Mouse (Mus musculus): Measurements from ENCODE around the gene Slc29a1. TPM values are rescaled to one million over a fixed set of nuclear protein-coding genes. Genes with fewer than 3 reads are reported as not detected.
A peak's percentile ranks its signal among the peaks of the same experiment; 100 is the strongest.

Gene Slc29a1
- polyA plus RNA-seq, 1 experiment = 132 TPM

- H3K4me3 ChIP-seq (ENCODE audit: low read depth, low read length) = no peak overlapping the region
- no peaks in the 10 kb centered on the region for H3K4me1 ChIP-seq (ENCODE audit: control insufficient read depth, insufficient read depth, low read length)
- no peak overlapping the region for H3K27ac ChIP-seq (ENCODE audit: insufficient read depth, low read length)
- H3K27me3 ChIP-seq (ENCODE audit: control insufficient read depth, insufficient read depth, low read length, poor library complexity, severe bottlenecking) = no peaks in the 10 kb centered on the region
- peaks cover 49% of the 10 kb centered on the region for H3K36me3 ChIP-seq (ENCODE audit: control insufficient read depth, insufficient read depth, low read length, poor library complexity, severe bottlenecking)
- no peak for TF ChIP-seq CTCF (IDR thresholded peaks at IDR 0.05; ENCODE audit: low read depth, low read length)
- TF ChIP-seq EP300 (IDR thresholded peaks at IDR 0.05; ENCODE audit: insufficient read depth, low read depth, low read length) = no peak
- no peak overlapping the region for H3K9ac ChIP-seq (ENCODE audit: low read depth, poor library complexity, severe bottlenecking)
- H3K9me3 ChIP-seq (replicated peaks; ENCODE audit: control insufficient read depth, insufficient read depth, low read length, poor library complexity, severe bottlenecking) = no peaks in the 10 kb centered on the region
Observed at GRCm38 (mm10) chr17:45566031-45566359, 33.4 kb downstream of the Slc29a1 start.

DNA sequence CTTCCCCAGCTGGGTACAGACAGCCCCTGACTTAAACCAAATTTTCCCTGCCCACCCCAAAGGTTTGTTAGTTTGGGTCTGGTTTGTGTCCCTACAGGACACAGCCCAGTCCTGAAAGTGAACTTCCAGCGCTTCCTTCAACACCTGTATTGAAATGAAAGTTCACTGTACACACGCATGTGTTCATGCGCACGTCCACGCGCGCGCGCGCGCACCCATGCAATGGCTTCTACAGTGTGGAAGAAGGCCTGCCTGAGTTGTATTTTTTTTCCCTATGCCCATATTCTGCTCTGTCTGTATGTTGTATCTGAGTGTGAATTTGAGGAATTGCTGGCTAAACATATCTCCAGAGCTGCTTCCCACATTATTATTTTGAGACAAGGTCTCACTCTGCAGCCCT lies 34.3 kb downstream of the Slc29a1 start:
- peaks cover 40% of the 10 kb centered on the region for H3K36me3 ChIP-seq (ENCODE audit: control insufficient read depth, insufficient read depth, low read length, poor library complexity, severe bottlenecking)

GRCm38 (mm10) chr17:45564531-45565084 lies 34.8 kb downstream of the Slc29a1 start:
- Histone ChIP-seq H3K27me3 (ENCODE audit: control insufficient read depth, insufficient read depth, low read length, poor library complexity, severe bottlenecking) (no peaks in the 10 kb centered on the region), H3K27ac (ENCODE audit: insufficient read depth, low read length) (no peak overlapping the region), H3K36me3 (ENCODE audit: control insufficient read depth, insufficient read depth, low read length, poor library complexity, severe bottlenecking) (peaks cover 35% of the 10 kb centered on the region), H3K9me3 (replicated peaks; ENCODE audit: control insufficient read depth, insufficient read depth, low read length, poor library complexity, severe bottlenecking) (no peaks in the 10 kb centered on the region), H3K4me1 (ENCODE audit: control insufficient read depth, insufficient read depth, low read length) (no peaks in the 10 kb centered on the region), H3K9ac (ENCODE audit: low read depth, poor library complexity, severe bottlenecking) (peak overlapping the region; percentile 86), H3K4me3 (ENCODE audit: low read depth, low read length) (peak overlapping the region; percentile 85)
- no peak for TF ChIP-seq POLR2A (IDR thresholded peaks at IDR 0.05; ENCODE audit: insufficient read depth, low read length)
- TF ChIP-seq EP300 (IDR thresholded peaks at IDR 0.05; ENCODE audit: insufficient read depth, low read depth, low read length) = no peak
- no peak for TF ChIP-seq CTCF (IDR thresholded peaks at IDR 0.05; ENCODE audit: low read depth, low read length)

More for the DNA sequence above, 34.3 kb downstream of the Slc29a1 start:
- TF ChIP-seq EP300 (IDR thresholded peaks at IDR 0.05; ENCODE audit: insufficient read depth, low read depth, low read length) (no peak), POLR2A (IDR thresholded peaks at IDR 0.05; ENCODE audit: insufficient read depth, low read length) (no peak), CTCF (IDR thresholded peaks at IDR 0.05; ENCODE audit: low read depth, low read length) (no peak)
- Histone ChIP-seq H3K4me3 (ENCODE audit: low read depth, low read length) (peak overlapping the region; percentile 85), H3K9me3 (replicated peaks; ENCODE audit: control insufficient read depth, insufficient read depth, low read length, poor library complexity, severe bottlenecking) (no peaks in the 10 kb centered on the region), H3K9ac (ENCODE audit: low read depth, poor library complexity, severe bottlenecking) (peak overlapping the region; percentile 86), H3K27ac (ENCODE audit: insufficient read depth, low read length) (no peak overlapping the region), H3K27me3 (ENCODE audit: control insufficient read depth, insufficient read depth, low read length, poor library complexity, severe bottlenecking) (no peaks in the 10 kb centered on the region), H3K4me1 (ENCODE audit: control insufficient read depth, insufficient read depth, low read length) (no peaks in the 10 kb centered on the region)

- H3K9ac ChIP-seq (ENCODE audit: low read depth, poor library complexity, severe bottlenecking) = peak within 1 kb of the TSS; percentile 86
- peak within 1 kb of the TSS; percentile 85 for H3K4me3 ChIP-seq (ENCODE audit: low read depth, low read length)
- no peak within 1 kb of the TSS for H3K27ac ChIP-seq (ENCODE audit: insufficient read depth, low read length)
- no peaks in the 10 kb centered on the region for H3K9me3 ChIP-seq (replicated peaks; ENCODE audit: control insufficient read depth, insufficient read depth, low read length, poor library complexity, severe bottlenecking)
- H3K4me1 ChIP-seq (ENCODE audit: control insufficient read depth, insufficient read depth, low read length) = no peaks in the 10 kb centered on the region
- TF ChIP-seq EP300 (IDR thresholded peaks at IDR 0.05; ENCODE audit: insufficient read depth, low read depth, low read length) = peak; percentile 60; the same call in 1 of the 2 replicates
- peak; percentile 85 for TF ChIP-seq CTCF (IDR thresholded peaks at IDR 0.05; ENCODE audit: low read depth, low read length)
- TF ChIP-seq POLR2A (IDR thresholded peaks at IDR 0.05; ENCODE audit: insufficient read depth, low read length) = peak; percentile 32
- H3K27me3 ChIP-seq (ENCODE audit: control insufficient read depth, insufficient read depth, low read length, poor library complexity, severe bottlenecking) = no peaks in the 10 kb centered on the region
- peaks cover 28% of the 10 kb centered on the region for H3K36me3 ChIP-seq (ENCODE audit: control insufficient read depth, insufficient read depth, low read length, poor library complexity, severe bottlenecking)
Observed at GRCm38 (mm10) chr17:45563655-45564530, 35.5 kb downstream of the Slc29a1 start, which contains the start of gene Slc35b2. Gene Slc35b2, plus strand, starts transcription at chr17:45563874.

DNA sequence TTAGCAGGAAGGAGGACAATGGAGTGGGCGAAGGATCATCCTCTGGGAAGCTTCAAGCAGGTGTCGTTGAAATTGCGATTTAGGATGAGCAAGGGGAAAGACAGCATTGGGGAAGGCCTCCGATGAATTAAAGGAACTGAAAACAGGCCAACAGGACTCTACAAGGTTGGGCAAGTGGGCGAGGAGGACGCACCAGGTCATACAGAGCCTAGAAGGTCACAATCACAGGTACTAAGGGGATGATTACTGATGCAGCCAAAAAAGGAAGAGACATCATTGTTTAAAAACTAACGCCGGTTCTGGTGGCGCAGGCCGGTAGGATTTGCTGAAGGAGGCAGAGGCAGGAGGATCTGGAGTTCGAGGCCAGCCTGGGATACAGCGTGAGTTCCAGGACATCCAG lies 36.2 kb downstream of the Slc29a1 start:
- TF ChIP-seq CTCF (IDR thresholded peaks at IDR 0.05; ENCODE audit: low read depth, low read length) (no peak), POLR2A (IDR thresholded peaks at IDR 0.05; ENCODE audit: insufficient read depth, low read length) (no peak), EP300 (IDR thresholded peaks at IDR 0.05; ENCODE audit: insufficient read depth, low read depth, low read length) (no peak)
- H3K9ac ChIP-seq (ENCODE audit: low read depth, poor library complexity, severe bottlenecking) = no peak overlapping the region
- H3K27me3 ChIP-seq (ENCODE audit: control insufficient read depth, insufficient read depth, low read length, poor library complexity, severe bottlenecking) = no peaks in the 10 kb centered on the region
- peaks cover 22% of the 10 kb centered on the region for H3K36me3 ChIP-seq (ENCODE audit: control insufficient read depth, insufficient read depth, low read length, poor library complexity, severe bottlenecking)
- no peak overlapping the region for H3K27ac ChIP-seq (ENCODE audit: insufficient read depth, low read length)
- H3K4me3 ChIP-seq (ENCODE audit: low read depth, low read length) = no peak overlapping the region
- H3K4me1 ChIP-seq (ENCODE audit: control insufficient read depth, insufficient read depth, low read length) = no peaks in the 10 kb centered on the region
- no peaks in the 10 kb centered on the region for H3K9me3 ChIP-seq (replicated peaks; ENCODE audit: control insufficient read depth, insufficient read depth, low read length, poor library complexity, severe bottlenecking)

Data from ES-Bruce4 (cell line).